Mouse (Mus musculus) heart, postnatal 4 days (tissue): ENCODE data around the gene Vmn2r120. TPM values are rescaled to one million over a fixed set of nuclear protein-coding genes. Genes with fewer than 3 reads are reported as not detected.
"Not testable (repeated sequence)": the region's sequence is repeated elsewhere in the genome, so short reads cannot be mapped to it uniquely, and the experiment has no call there.

ENCODE experiments used
- DNase-seq: peaks from one replicate; pipeline ENCODE4 v3.0.0; 2021
- total RNA-seq, 2 experiments: library from RNA; stranded (reverse); gene quantifications; 2 replicates each; pipeline ENCODE4 v1.2.3; 2021

Gene Vmn2r120
- total RNA-seq: under 1 TPM; 0.02 TPM

DNA sequence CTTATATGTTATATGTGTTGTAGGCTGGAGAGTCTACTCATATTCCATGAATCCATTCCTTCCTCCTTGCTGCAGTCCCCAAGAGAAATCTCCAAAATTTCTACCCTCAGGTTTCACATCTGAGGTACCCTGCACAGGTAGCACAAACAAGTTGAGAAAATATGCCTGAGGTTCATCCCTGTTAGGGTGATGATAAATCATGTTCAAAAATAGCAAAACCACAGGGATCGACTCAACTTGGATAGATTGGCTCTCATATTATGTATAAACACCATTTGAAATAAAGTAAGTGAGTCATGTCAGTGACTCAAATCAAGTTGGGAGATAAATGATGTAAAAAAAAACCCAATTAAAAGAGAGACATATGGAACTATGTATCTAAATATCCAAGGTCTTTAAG lies at the start of gene Vmn2r120:
Gene Vmn2r120 (minus strand): TSS at position 101 of the 400 bp plus-strand sequence.
- DNase-seq: no peak

DNA sequence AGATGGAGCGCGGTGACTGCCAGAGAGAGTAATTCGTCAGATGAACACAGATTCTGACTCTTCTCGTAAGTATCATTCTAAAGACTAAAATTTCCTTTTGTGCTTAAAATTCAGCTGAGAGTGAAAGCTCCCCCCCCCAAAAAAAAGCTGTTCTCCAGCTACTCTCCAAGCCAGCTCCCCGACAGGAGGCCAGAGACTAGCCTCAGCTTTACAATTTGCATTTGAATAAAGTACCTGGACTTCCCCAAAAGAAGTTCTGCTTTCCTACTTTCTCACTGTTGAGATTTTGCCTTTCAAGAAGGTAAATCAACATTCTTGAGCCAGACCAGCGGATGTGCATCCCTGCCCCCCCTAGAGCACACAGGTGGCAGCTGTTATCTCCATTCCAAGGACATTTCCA lies 42.0 kb upstream of the Vmn2r120 start:
- not testable (repeated sequence) for DNase-seq

GRCm38 (mm10) chr17:57574075-57574705 lies 28.9 kb upstream of the Vmn2r120 start:
- DNase-seq: peak; percentile 13

Other genes with a start within 250 kb of the Vmn2r120 start
- gene Adgre1, start 186.8 kb downstream of the Vmn2r120 start, total RNA-seq: 1 to 10 TPM; 3.9 to 4.0 TPM
- not detected for gene Gm21834, start 196.7 kb upstream of the Vmn2r120 start, total RNA-seq
- not detected for gene Cntnap5c, start 224.1 kb upstream of the Vmn2r120 start, total RNA-seq